ENCODE assay signal across 8 mouse cellular contexts in genomic region chr16:95350499-95350898, GRCm38 (mm10).
DNase-seq lines count a peak whose midpoint lies in the region; ATAC-seq and TF ChIP-seq lines count a peak whose summit lies in the region.

No protein-coding gene starts in this region.

- TF ChIP-seq RAD21 in CH12.LX (IDR thresholded peaks at IDR 0.05; ENCODE audit: low read depth, low read length) = peak; percentile 86

- peak; percentile 21 for DNase-seq in gastrocnemius, adult 18-20 months (ENCODE audit: low spot score)
- no peak for DNase-seq in gastrocnemius, adult 8-10 months (ENCODE audit: low spot score in 2 of 2)
- peak; percentile 82 for DNase-seq in CH12.LX (ENCODE audit: extremely low read depth)
- DNase-seq in cerebellum, adult 18-20 months = peak; percentile 64 to 65
- DNase-seq in kidney, postnatal 36 days = peak; percentile 34 to 80
- DNase-seq in stomach, postnatal 0 days (ENCODE audit: low spot score) = peak; percentile 61

- dilution Hi-C loops in CH12.LX (cut with MboI; ENCODE audit: extremely low pct_ligation_motif_present, extremely low pct_unique_long_range_greater_than_20kb, low sequenced_read_pairs) = no loop called here

- no peak overlapping the region for H3K9ac ChIP-seq in CH12.LX (ENCODE audit: insufficient read depth, low read depth)
- H3K9ac ChIP-seq in stomach, postnatal 0 days (ENCODE audit: low read length) = no peak overlapping the region

- 26% methylated on average over 3 of the region's 3 CpGs for WGBS in stomach, postnatal 0 days

- no peak overlapping the region for H3K27ac ChIP-seq in CH12.LX (ENCODE audit: insufficient read depth, low read depth)
- H3K27ac ChIP-seq in stomach, postnatal 0 days (replicated peaks) = no peak overlapping the region

- TF ChIP-seq CTCF in CH12.LX (conservative IDR thresholded peaks at IDR 0.05 in 1 of 2, IDR thresholded peaks at IDR 0.05 in 1 of 2; ENCODE audit: low read depth in 2 of 2, low read length in 2 of 2) = peak; percentile 69 to 95
- TF ChIP-seq CTCF in stomach, postnatal 0 days (IDR thresholded peaks at IDR 0.05; ENCODE audit: low read depth) = peak; percentile 87

- H3K4me3 ChIP-seq in CH12.LX (replicated peaks in 1 of 3; ENCODE audit: low read depth in 2 of 3, low read length in 2 of 3, poor library complexity in 1 of 3) = no peak overlapping the region
- no peak overlapping the region for H3K4me3 ChIP-seq in stomach, postnatal 0 days (ENCODE audit: low read depth, low read length)

- H3K9me3 ChIP-seq in CH12.LX (replicated peaks; ENCODE audit: low read length) = no peaks in the 10 kb centered on the region
- H3K9me3 ChIP-seq in stomach, postnatal 0 days (ENCODE audit: control insufficient read depth, low read length) = no peaks in the 10 kb centered on the region

- no peaks in the 10 kb centered on the region for H3K36me3 ChIP-seq in CH12.LX (replicated peaks in 1 of 2; ENCODE audit: control insufficient read depth in 1 of 2, insufficient read depth in 1 of 2, low read length in 1 of 2)
- no peaks in the 10 kb centered on the region for H3K36me3 ChIP-seq in stomach, postnatal 0 days (ENCODE audit: control insufficient read depth, insufficient read depth, low read length)

- no peak overlapping the region for H3K4me2 ChIP-seq in CH12.LX (ENCODE audit: insufficient read depth, low read depth, poor library complexity, severe bottlenecking)
- H3K4me2 ChIP-seq in stomach, postnatal 0 days (replicated peaks; ENCODE audit: low read depth) = no peak overlapping the region

- H3K79me2 ChIP-seq in CH12.LX (replicated peaks; ENCODE audit: control insufficient read depth, extremely low read depth, insufficient read depth, poor library complexity, severe bottlenecking) = no peaks in the 10 kb centered on the region

- no peak for TF ChIP-seq EP300 in CH12.LX (IDR thresholded peaks at IDR 0.05; ENCODE audit: low read length)
- TF ChIP-seq EP300 in stomach, postnatal 0 days (optimal IDR thresholded peaks at IDR 0.05) = no peak

- peaks cover 42 to 49% of the 10 kb centered on the region in 2 experiments for H3K4me1 ChIP-seq in CH12.LX (ENCODE audit: control insufficient read depth in 1 of 2, insufficient read depth in 2 of 2)
- H3K4me1 ChIP-seq in stomach, postnatal 0 days (replicated peaks; ENCODE audit: control insufficient read depth, insufficient read depth) = no peaks in the 10 kb centered on the region

- 0 out of 2 replicates have a peak, but pooled peaks have one; percentile 18 for TF ChIP-seq POLR2A in CH12.LX (IDR thresholded peaks at IDR 0.05; ENCODE audit: low read depth, low read length)

- H3K27me3 ChIP-seq in CH12.LX (replicated peaks) = no peaks in the 10 kb centered on the region
- H3K27me3 ChIP-seq in stomach, postnatal 0 days (ENCODE audit: control insufficient read depth, insufficient read depth, low read length) = no peaks in the 10 kb centered on the region

- in situ Hi-C loops in CH12.LX (cut with MboI; ENCODE audit: low pct_ligation_motif_present, low pct_unique_long_range_greater_than_20kb, low sequenced_read_pairs) = no loop called here

- peak; percentile 74; the same call in 1 of the 2 replicates for ATAC-seq in frontal cortex, adult (ENCODE audit: low TSS enrichment)
- peak; percentile 52 for ATAC-seq in megakaryocyte progenitor cell, adult 5-6 weeks (replicated peaks; ENCODE audit: poor library complexity)
- ATAC-seq in stomach, postnatal 0 days (ENCODE audit: low FRiP score, low TSS enrichment) = peak; percentile 33; the same call in 1 of the 2 replicates

TF ChIP-seq in CH12.LX, 34 proteins besides CTCF, POLR2A, EP300 and RAD21:
- no peak; the same call in 1 of the 2 replicates for TF ChIP-seq ZNF384 (IDR thresholded peaks at IDR 0.05; ENCODE audit: low read depth, low read length)
- TF ChIP-seq USF1 (IDR thresholded peaks at IDR 0.05; ENCODE audit: low read depth, low read length) = no peak
- peak; percentile 69; the same call in 1 of the 2 replicates for TF ChIP-seq IRF4 (IDR thresholded peaks at IDR 0.05; ENCODE audit: low read depth, low read length)
- no peak for TF ChIP-seq TBP (conservative IDR thresholded peaks at IDR 0.05; ENCODE audit: low read depth, low read length)
- 0 out of 2 replicates have a peak, but pooled peaks have one; percentile 18 for TF ChIP-seq SIN3A (IDR thresholded peaks at IDR 0.05; ENCODE audit: low read length)
- no peak for TF ChIP-seq CHD1 (IDR thresholded peaks at IDR 0.05; ENCODE audit: low read depth, low read length)
- 0 out of 2 replicates have a peak, but pooled peaks have one; percentile 41 for TF ChIP-seq MXI1 (IDR thresholded peaks at IDR 0.05; ENCODE audit: low read depth, low read length)
- TF ChIP-seq JUND (conservative IDR thresholded peaks at IDR 0.05; ENCODE audit: low read depth, low read length) = no peak
- peak; percentile 82 for TF ChIP-seq ZC3H11A (IDR thresholded peaks at IDR 0.05; ENCODE audit: low read depth, low read length)
- no peak for TF ChIP-seq JUN (IDR thresholded peaks at IDR 0.05; ENCODE audit: insufficient read depth, low read depth, low read length)
- no peak for TF ChIP-seq GABPA (IDR thresholded peaks at IDR 0.05; ENCODE audit: insufficient replicate concordance, low read depth, low read length)
- TF ChIP-seq PAX5 (IDR thresholded peaks at IDR 0.05; ENCODE audit: low read length) = no peak
- TF ChIP-seq USF2 (conservative IDR thresholded peaks at IDR 0.05; ENCODE audit: low read depth, low read length) = no peak
- TF ChIP-seq RCOR1 (conservative IDR thresholded peaks at IDR 0.05; ENCODE audit: low read depth, low read length) = no peak
- TF ChIP-seq MAX (IDR thresholded peaks at IDR 0.05; ENCODE audit: low read length) = peak; percentile 20; the same call in 1 of the 2 replicates
- peak; percentile 96 for TF ChIP-seq SMC3 (IDR thresholded peaks at IDR 0.05; ENCODE audit: low read depth, low read length)
- TF ChIP-seq CHD2 (IDR thresholded peaks at IDR 0.05; ENCODE audit: low read length) = no peak
- TF ChIP-seq ELF1 (IDR thresholded peaks at IDR 0.05; ENCODE audit: low read depth, low read length) = no peak
- no peak for TF ChIP-seq BHLHE40 (IDR thresholded peaks at IDR 0.05; ENCODE audit: low read depth, low read length)
- TF ChIP-seq MYC (IDR thresholded peaks at IDR 0.05; ENCODE audit: low read depth, low read length) = no peak
- TF ChIP-seq HCFC1 (IDR thresholded peaks at IDR 0.05; ENCODE audit: low read depth, low read length) = no peak
- TF ChIP-seq NELFE (IDR thresholded peaks at IDR 0.05; ENCODE audit: low read depth, low read length) = 0 out of 2 replicates have a peak, but pooled peaks have one; percentile 31
- no peak for TF ChIP-seq MAFK (IDR thresholded peaks at IDR 0.05; ENCODE audit: insufficient replicate concordance, low read length)
- no peak for TF ChIP-seq MAZ (IDR thresholded peaks at IDR 0.05; ENCODE audit: low read depth, low read length)
- TF ChIP-seq NRF1 (IDR thresholded peaks at IDR 0.05; ENCODE audit: low read depth, low read length) = 0 out of 2 replicates have a peak, but pooled peaks have one; percentile 17
- no peak for TF ChIP-seq POLR2AphosphoS2 (IDR thresholded peaks at IDR 0.05; ENCODE audit: low read depth, low read length)
- TF ChIP-seq MEF2A (IDR thresholded peaks at IDR 0.05; ENCODE audit: borderline replicate concordance, low read depth, low read length) = peak; percentile 82
- TF ChIP-seq UBTF (IDR thresholded peaks at IDR 0.05; ENCODE audit: low read depth, low read length) = no peak
- TF ChIP-seq E2F4 (IDR thresholded peaks at IDR 0.05; ENCODE audit: insufficient replicate concordance, low read depth, low read length) = no peak
- TF ChIP-seq ZMIZ1 (IDR thresholded peaks at IDR 0.05; ENCODE audit: low read depth, low read length) = no peak
- TF ChIP-seq KAT2A (IDR thresholded peaks at IDR 0.05; ENCODE audit: insufficient replicate concordance, low read length) = no peak
- no peak for TF ChIP-seq ETS1 (conservative IDR thresholded peaks at IDR 0.05; ENCODE audit: low read depth, low read length)
- TF ChIP-seq TCF12 (IDR thresholded peaks at IDR 0.05; ENCODE audit: low read depth, low read length) = peak; percentile 44; the same call in 1 of the 2 replicates
- TF ChIP-seq ZKSCAN1 (IDR thresholded peaks at IDR 0.05; ENCODE audit: borderline replicate concordance, low read depth, low read length) = no peak

Comparison
In these comparisons a context has a peak if more than half of its experiments do, and no peak if none do; other contexts are left out.
1. DNase-seq: peak in gastrocnemius, adult 18-20 months (single experiment), CH12.LX (single experiment), cerebellum, adult 18-20 months (2 of 2), kidney, postnatal 36 days (2 of 2) and stomach, postnatal 0 days (single experiment); none in gastrocnemius, adult 8-10 months (0 of 2).
2. Peak in every context shown above with its lines, with median percentiles within 50 percentile points of each other: ATAC-seq.